Mouse (Mus musculus) adrenal gland, adult 18-20 months (tissue): Measurements from ENCODE around the gene Usb1. TPM values are rescaled to one million over a fixed set of nuclear protein-coding genes. Genes with fewer than 3 reads are reported as not detected.

Source experiments
- total RNA-seq, 2 experiments: library from RNA; stranded (reverse); gene quantifications; 1 replicate in 1 of 2; 2 replicates in 1 of 2; pipeline ENCODE4 v1.2.3; 2021

The Usb1 gene
- total RNA-seq, 2 experiments from 2014 or later: 11.6 to 11.9 TPM

Other genes with a start within 250 kb of the Usb1 start
- gene Kifc3, start 129.5 kb upstream of the Usb1 start, total RNA-seq: 100 to 1,000 TPM; 133 to 161 TPM
- gene Cngb1, start 25.7 kb upstream of the Usb1 start, total RNA-seq: under 1 TPM; 0.20 to 0.22 TPM
- 1 to 10 TPM in 1 of 2 experiments, under 1 TPM in 1; 0.64 to 1.3 TPM for gene Tepp, start 21.7 kb upstream of the Usb1 start, total RNA-seq
- gene Zfp319, start 334 bp upstream of the Usb1 start, total RNA-seq: 10 to 100 TPM in 1 of 2 experiments, 1 to 10 TPM in 1; 9.4 to 11.0 TPM
- gene Mmp15, start 20.0 kb downstream of the Usb1 start, total RNA-seq: 1 to 10 TPM; 5.6 to 8.9 TPM
- 10 to 100 TPM; 25.8 to 33.6 TPM for gene Cfap20, start 102.6 kb downstream of the Usb1 start, total RNA-seq
- gene Csnk2a2, start 157.8 kb downstream of the Usb1 start, total RNA-seq: 10 to 100 TPM; 70.3 to 88.4 TPM
- under 1 TPM; 0.54 to 0.63 TPM for gene Ccdc113, start 201.8 kb downstream of the Usb1 start, total RNA-seq
- gene Prss54, start 244.1 kb downstream of the Usb1 start, total RNA-seq: not detected